Mouse (Mus musculus) ES-E14 (cell line): ENCODE measurements around the gene Tmem171. TPM values are rescaled to one million over a fixed set of nuclear protein-coding genes. Genes with fewer than 3 reads are reported as not detected.

Source experiments
- DNase-seq: peaks from one replicate; pipeline ENCODE4 v3.0.0-alpha.2; 2013; ENCODE audit warnings: low read depth, low spot score
- H3K27ac ChIP-seq: 2 replicates; pipeline ENCODE4 v1.5.1; 2012; ENCODE audit warnings: low read depth, mild to moderate bottlenecking, low read length, moderate library complexity, mixed read lengths; ENCODE audit not compliant: poor library complexity, insufficient read depth, severe bottlenecking
- H3K36me3 ChIP-seq: 2 replicates; pipeline ENCODE4 v1.6.1; 2012; ENCODE audit warnings: mild to moderate bottlenecking, low read length, moderate library complexity, mixed read lengths; ENCODE audit not compliant: control insufficient read depth, poor library complexity, insufficient read depth, severe bottlenecking
- H3K4me1 ChIP-seq, 2 experiments: fragments of 150-350 bp in 1 of 2; sonication (generic) in 1 of 2; 2 replicates each; pipeline ENCODE4 v1.6.1; 2012; ENCODE audit warnings: low read length in 2 of 2, mild to moderate bottlenecking in 1 of 2, mixed read lengths in 1 of 2; ENCODE audit not compliant: control insufficient read depth in 2 of 2, insufficient read depth in 2 of 2, poor library complexity in 1 of 2
- H3K4me3 ChIP-seq, 2 experiments: fragments of 150-350 bp in 1 of 2; sonication (generic) in 1 of 2; 2 replicates each; pipeline ENCODE4 v1.5.1; 2012; ENCODE audit warnings: low read length in 2 of 2, low read depth in 1 of 2, mild to moderate bottlenecking in 1 of 2, mixed read lengths in 1 of 2; ENCODE audit not compliant: insufficient read depth in 1 of 2, poor library complexity in 1 of 2, severe bottlenecking in 1 of 2
- H3K9ac ChIP-seq: 2 replicates; pipeline ENCODE4 v1.6.1; 2012; ENCODE audit warnings: low read depth, mild to moderate bottlenecking, low read length, mixed read lengths; ENCODE audit not compliant: poor library complexity, insufficient read depth, severe bottlenecking
- H3K9me3 ChIP-seq: fragments of 150-350 bp; sonication (generic); 2 replicates; pipeline ENCODE4 v1.6.1; 2012; ENCODE audit warnings: low read depth, mild to moderate bottlenecking, low read length; ENCODE audit not compliant: control insufficient read depth, insufficient read depth
- CHD2 ChIP-seq: IDR thresholded peaks from 2 replicates; pipeline ENCODE4 v1.6.1; 2014; ENCODE audit warnings: mild to moderate bottlenecking, low read depth, low read length, inconsistent platforms
- HCFC1 ChIP-seq: IDR thresholded peaks from 2 replicates; pipeline ENCODE4 v1.6.1; 2012; ENCODE audit warnings: low read length, inconsistent platforms, borderline replicate concordance; ENCODE audit not compliant: insufficient read depth
- MAFK ChIP-seq: IDR thresholded peaks from 2 replicates; pipeline ENCODE4 v1.6.1; 2014; ENCODE audit warnings: mild to moderate bottlenecking, low read depth, low read length, inconsistent platforms; ENCODE audit not compliant: insufficient read depth
- ZC3H11A ChIP-seq: IDR thresholded peaks from 2 replicates; pipeline ENCODE4 v1.6.1; 2012; ENCODE audit warnings: low read depth, mild to moderate bottlenecking, inconsistent platforms, low read length, borderline replicate concordance
- ZNF384 ChIP-seq: IDR thresholded peaks from 2 replicates; pipeline ENCODE4 v1.6.1; 2012; ENCODE audit warnings: low read depth, low read length, inconsistent platforms
- in situ Hi-C, 2 experiments: fragments of 600-800 bp; cut with MboI; formaldehyde crosslinking; loops; one replicate each; pipeline ENCODE4 v1.15.1; 2025; ENCODE audit warnings: low sequenced_read_pairs in 2 of 2, inconsistent platforms in 1 of 2; ENCODE audit not compliant: unreplicated experiment in 2 of 2
- total RNA-seq: library from RNA; depleted of rRNA; stranded (reverse); fragments of 300-350 nt; gene quantifications from 2 replicates; pipeline ENCODE4 v1.2.3, GENCODE M21; 2012

The Tmem171 gene
- total RNA-seq, 1 experiment = not detected

GRCm38 (mm10) chr13:98691956-98692515, 2.6 kb downstream of the Tmem171 start:
- Histone ChIP-seq H3K4me1 (no peaks in the 10 kb centered on the region), H3K9me3 (no peaks in the 10 kb centered on the region), H3K27ac (no peak overlapping the region), H3K9ac (no peak overlapping the region), H3K36me3 (no peaks in the 10 kb centered on the region), H3K4me3 (no peak overlapping the region)
- TF ChIP-seq CHD2 = no peak
- TF ChIP-seq MAFK = no peak
- no peak for TF ChIP-seq ZC3H11A
- TF ChIP-seq HCFC1 = no peak
- no peak for TF ChIP-seq ZNF384
- no peak for DNase-seq
- in situ Hi-C loops = no loop called here

DNA sequence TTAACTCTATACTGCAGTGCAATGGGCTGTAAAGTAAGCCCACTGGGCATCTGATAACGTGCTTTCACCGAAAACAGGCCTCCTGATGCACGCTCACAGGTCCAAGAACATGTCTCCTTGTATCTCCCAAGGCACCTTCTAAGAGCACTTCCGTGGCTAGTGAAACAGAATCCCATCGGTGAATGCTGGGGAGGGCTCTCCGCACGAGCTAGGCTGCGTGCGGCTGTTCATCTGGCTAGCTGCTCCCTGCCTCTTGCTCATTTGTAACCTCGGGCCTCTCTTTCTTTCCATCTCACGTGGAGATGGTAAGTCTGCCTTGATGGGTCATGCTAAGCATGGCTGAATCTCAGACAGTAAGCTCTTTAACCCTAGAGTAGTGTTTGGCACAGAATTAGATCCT, 3.7 kb downstream of the Tmem171 start:
- in situ Hi-C loops = no loop called here

DNA sequence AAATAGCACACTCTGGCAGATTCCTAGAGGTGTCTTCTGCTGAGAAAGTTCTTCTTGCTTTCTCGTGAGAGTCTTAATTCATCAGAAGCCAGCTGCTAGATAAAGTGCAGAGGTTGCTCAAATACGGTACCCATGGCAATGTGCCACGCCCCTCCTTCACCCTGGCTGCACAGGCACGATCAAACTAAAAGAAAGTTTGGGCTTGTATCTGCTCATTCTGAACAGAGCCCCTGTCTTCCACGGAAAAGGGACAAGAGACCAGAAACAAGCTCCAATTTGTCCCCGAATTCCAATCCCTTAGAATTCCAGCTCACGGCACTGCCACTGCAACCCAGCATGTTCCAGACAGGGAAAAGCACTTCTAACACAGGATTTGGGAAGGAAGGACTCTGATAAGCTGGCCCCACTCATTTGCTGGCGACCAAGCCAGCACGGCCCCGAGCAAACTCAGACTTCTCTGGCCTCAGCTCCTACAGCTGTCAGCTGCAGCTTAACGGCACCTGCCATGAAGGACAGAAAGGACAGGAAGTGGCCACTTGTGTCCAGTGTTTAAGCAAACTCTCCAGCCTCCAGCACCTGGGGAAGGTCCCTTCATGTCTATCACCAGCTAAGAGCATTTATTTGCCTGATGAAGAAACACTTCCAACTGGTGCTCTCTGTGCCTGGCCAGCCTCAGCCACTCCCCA, 4.9 kb downstream of the Tmem171 start:
- Histone ChIP-seq H3K4me3 (no peak overlapping the region), H3K36me3 (no peaks in the 10 kb centered on the region), H3K27ac (no peak overlapping the region), H3K9me3 (no peaks in the 10 kb centered on the region), H3K9ac (no peak overlapping the region), H3K4me1 (no peaks in the 10 kb centered on the region)
- no peak for DNase-seq
- in situ Hi-C loops = no loop called here
- TF ChIP-seq ZC3H11A (no peak), MAFK (no peak), ZNF384 (no peak), HCFC1 (no peak), CHD2 (no peak)

More for the DNA sequence above, 3.7 kb downstream of the Tmem171 start:
- TF ChIP-seq ZC3H11A (no peak), ZNF384 (no peak), HCFC1 (no peak), MAFK (no peak), CHD2 (no peak)
- Histone ChIP-seq H3K4me1 (no peaks in the 10 kb centered on the region), H3K4me3 (no peak overlapping the region), H3K9me3 (no peaks in the 10 kb centered on the region), H3K9ac (no peak overlapping the region), H3K36me3 (no peaks in the 10 kb centered on the region), H3K27ac (no peak overlapping the region)
- no peak for DNase-seq

- TF ChIP-seq CHD2 (no peak), ZNF384 (no peak), HCFC1 (no peak), ZC3H11A (no peak), MAFK (no peak)
- Histone ChIP-seq H3K36me3 (no peaks in the 10 kb centered on the region), H3K9ac (no peak overlapping the region), H3K27ac (no peak overlapping the region; the same call in 1 of the 2 replicates), H3K4me1 (no peaks in the 10 kb centered on the region), H3K4me3 (no peak overlapping the region), H3K9me3 (no peaks in the 10 kb centered on the region)
- in situ Hi-C loops = no loop called here
- no peak for DNase-seq
These were observed 6.7 kb downstream of the Tmem171 start for GRCm38 (mm10) chr13:98687931-98688330.
